Comparison of ENCODE assay signal across 13 mouse cellular contexts in genomic region chr16:45057922-45058321, GRCm38 (mm10). TPM values are rescaled to one million over a fixed set of nuclear protein-coding genes. Genes with fewer than 3 reads are reported as not detected.
"Had no signal": no experiment of that assay in that cellular context is flagged by ENCODE, and none has a peak within 500 bp of the region (broad histone marks: within the 10 kb centered on the region; RNA-seq: fewer than 3 reads in every experiment).

No protein-coding gene starts in this region.

- H3K27me3 ChIP-seq: kidney, embryonic 15.5 days; limb, embryonic 13.5 days; midbrain, embryonic 12.5 days; neural tube, embryonic 15.5 days had no signal

- H3K9me3 ChIP-seq: kidney, embryonic 15.5 days; limb, embryonic 13.5 days; midbrain, embryonic 12.5 days; neural tube, embryonic 15.5 days had no signal

- H3K4me2 ChIP-seq: kidney, embryonic 15.5 days; limb, embryonic 13.5 days; midbrain, embryonic 12.5 days; neural tube, embryonic 15.5 days had no signal

- H3K4me1 ChIP-seq: kidney, embryonic 15.5 days; limb, embryonic 13.5 days; midbrain, embryonic 12.5 days; neural tube, embryonic 15.5 days had no signal

- H3K27ac ChIP-seq: kidney, embryonic 15.5 days; limb, embryonic 13.5 days; liver, embryonic 14.5 days; midbrain, embryonic 12.5 days; neural tube, embryonic 15.5 days had no signal

- DNase-seq: kidney, adult 2 months; kidney, postnatal 25 days; left cerebral cortex, postnatal 4 days; lung, adult 18-20 months; right cerebral cortex, adult 18-20 months; right cerebral cortex, postnatal 25 days; thymus, postnatal 4 days had no signal

- H3K9ac ChIP-seq: kidney, embryonic 15.5 days; limb, embryonic 13.5 days; liver, embryonic 14.5 days; midbrain, embryonic 12.5 days; neural tube, embryonic 15.5 days had no signal

- H3K36me3 ChIP-seq: kidney, embryonic 15.5 days; limb, embryonic 13.5 days; midbrain, embryonic 12.5 days; neural tube, embryonic 15.5 days had no signal

- H3K4me3 ChIP-seq: kidney, embryonic 15.5 days; limb, embryonic 13.5 days; midbrain, embryonic 12.5 days; neural tube, embryonic 15.5 days had no signal

RNA-seq across cellular contexts. Expression of gene Ccdc80, which starts 35.3 kb away (rescaled TPM):
- total RNA-seq: megakaryocyte-erythroid progenitor cell, adult 5-6 weeks had no signal
